Mouse (Mus musculus): ENCODE measurements around the gene E130116L18Rik.

GRCm38 (mm10) chr5:25262266-25262665 is 39.3 kb upstream of the E130116L18Rik start:
- TF ChIP-seq CHD2 (IDR thresholded peaks at IDR 0.05; ENCODE audit: low read depth, low read length) = no peak
- no peak for TF ChIP-seq HCFC1 (IDR thresholded peaks at IDR 0.05; ENCODE audit: borderline replicate concordance, insufficient read depth, low read length)
- no peak for TF ChIP-seq ZNF384 (IDR thresholded peaks at IDR 0.05; ENCODE audit: low read depth, low read length)
- TF ChIP-seq MAFK (IDR thresholded peaks at IDR 0.05; ENCODE audit: insufficient read depth, low read depth, low read length) = no peak
